Mouse (Mus musculus): ENCODE measurements around the gene Gxylt2. TPM values are rescaled to one million over a fixed set of nuclear protein-coding genes. Genes with fewer than 3 reads are reported as not detected.

Gxylt2 gene
- polyA plus RNA-seq, 1 experiment from 2014 or later = 1.4 TPM

DNA sequence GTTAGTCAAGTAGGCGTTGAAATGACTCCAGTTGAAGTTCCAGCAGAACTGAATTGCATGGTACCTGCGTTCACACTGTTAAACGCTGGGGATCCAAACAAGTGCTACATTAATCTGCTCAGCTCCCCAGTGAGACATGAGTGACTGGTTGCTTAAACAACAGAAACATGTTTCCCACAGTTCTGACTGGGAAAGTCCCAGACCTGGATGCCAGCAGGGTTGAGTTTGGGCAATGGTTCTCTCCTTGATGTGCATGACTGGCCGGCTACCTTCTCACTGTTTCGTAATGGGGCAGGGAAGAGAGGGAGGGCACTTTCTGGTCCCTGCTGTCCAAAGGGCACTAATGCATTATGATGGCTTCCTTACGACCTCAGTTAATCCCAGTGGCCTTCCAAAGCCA is 77.1 kb downstream of the Gxylt2 start:
- 82% methylated on average over 6 of the region's 6 CpGs for WGBS
- ATAC-seq (ENCODE audit: insufficient read depth, low FRiP score) = no peak

GRCm38 (mm10) chr6:100787726-100788125 is 83.2 kb downstream of the Gxylt2 start:
- Histone ChIP-seq H3K36me3 (ENCODE audit: control insufficient read depth, insufficient read depth, low read length) (no peaks in the 10 kb centered on the region), H3K9me3 (replicated peaks; ENCODE audit: control insufficient read depth, low read length) (no peaks in the 10 kb centered on the region), H3K9ac (ENCODE audit: low read length) (no peak overlapping the region), H3K4me1 (ENCODE audit: control insufficient read depth, insufficient read depth, low read length) (no peaks in the 10 kb centered on the region), H3K4me3 (replicated peaks; ENCODE audit: low read length) (no peak overlapping the region), H3K27ac (ENCODE audit: low read length) (no peak overlapping the region), H3K4me2 (ENCODE audit: low read depth, low read length) (no peak overlapping the region), H3K27me3 (ENCODE audit: control insufficient read depth, insufficient read depth, low read length) (no peaks in the 10 kb centered on the region)
- no peak for ATAC-seq (ENCODE audit: insufficient read depth, low FRiP score)
- WGBS = 92% methylated on average over 1 of the region's 1 CpGs

More for the DNA sequence above, 77.1 kb downstream of the Gxylt2 start:
- no peak overlapping the region for H3K4me3 ChIP-seq (replicated peaks; ENCODE audit: low read length)
- H3K4me2 ChIP-seq (ENCODE audit: low read depth, low read length) = no peak overlapping the region
- peaks cover 3% of the 10 kb centered on the region; the same call in 1 of the 2 replicates for H3K4me1 ChIP-seq (ENCODE audit: control insufficient read depth, insufficient read depth, low read length)
- H3K27me3 ChIP-seq (ENCODE audit: control insufficient read depth, insufficient read depth, low read length) = no peaks in the 10 kb centered on the region
- no peak overlapping the region for H3K9ac ChIP-seq (ENCODE audit: low read length)
- no peak overlapping the region for H3K27ac ChIP-seq (ENCODE audit: low read length)
- H3K9me3 ChIP-seq (replicated peaks; ENCODE audit: control insufficient read depth, low read length) = no peaks in the 10 kb centered on the region
- no peaks in the 10 kb centered on the region for H3K36me3 ChIP-seq (ENCODE audit: control insufficient read depth, insufficient read depth, low read length)

DNA sequence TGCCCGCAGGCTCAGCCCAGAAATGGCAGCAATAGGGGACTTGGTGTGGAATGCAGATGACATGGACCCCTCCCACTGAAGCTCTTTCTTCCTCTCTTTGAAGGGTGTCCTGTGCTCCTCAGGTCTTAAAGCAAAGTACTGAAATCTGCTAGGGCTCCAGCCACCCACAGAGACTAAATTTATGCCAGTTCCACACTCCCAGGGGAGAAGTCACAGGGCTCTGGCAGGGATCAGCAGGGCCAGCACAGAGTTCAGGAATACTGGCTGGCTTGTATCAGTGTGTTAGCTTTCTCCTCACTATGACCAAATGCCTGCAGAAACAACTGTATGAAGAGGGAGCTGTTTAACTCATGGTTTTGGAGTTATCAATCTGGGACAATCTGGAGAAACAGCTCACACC is 84.6 kb downstream of the Gxylt2 start:
- H3K4me1 ChIP-seq (ENCODE audit: control insufficient read depth, insufficient read depth, low read length) = no peaks in the 10 kb centered on the region
- no peak overlapping the region for H3K4me2 ChIP-seq (ENCODE audit: low read depth, low read length)
- ATAC-seq (ENCODE audit: insufficient read depth, low FRiP score) = no peak
- H3K36me3 ChIP-seq (ENCODE audit: control insufficient read depth, insufficient read depth, low read length) = no peaks in the 10 kb centered on the region
- WGBS = 86% methylated on average over 1 of the region's 1 CpGs
- no peak overlapping the region for H3K4me3 ChIP-seq (replicated peaks; ENCODE audit: low read length)
- no peaks in the 10 kb centered on the region for H3K9me3 ChIP-seq (replicated peaks; ENCODE audit: control insufficient read depth, low read length)
- no peak overlapping the region for H3K27ac ChIP-seq (ENCODE audit: low read length)
- H3K9ac ChIP-seq (ENCODE audit: low read length) = no peak overlapping the region
- H3K27me3 ChIP-seq (ENCODE audit: control insufficient read depth, insufficient read depth, low read length) = no peaks in the 10 kb centered on the region

- Histone ChIP-seq H3K36me3 (ENCODE audit: control insufficient read depth, insufficient read depth, low read length) (no peaks in the 10 kb centered on the region), H3K9ac (ENCODE audit: low read length) (no peak overlapping the region), H3K9me3 (replicated peaks; ENCODE audit: control insufficient read depth, low read length) (no peaks in the 10 kb centered on the region), H3K4me2 (ENCODE audit: low read depth, low read length) (no peak overlapping the region), H3K27me3 (ENCODE audit: control insufficient read depth, insufficient read depth, low read length) (no peaks in the 10 kb centered on the region), H3K27ac (ENCODE audit: low read length) (no peak overlapping the region), H3K4me3 (replicated peaks; ENCODE audit: low read length) (no peak overlapping the region), H3K4me1 (ENCODE audit: control insufficient read depth, insufficient read depth, low read length) (no peaks in the 10 kb centered on the region)
- ATAC-seq (ENCODE audit: insufficient read depth, low FRiP score) = no peak
- WGBS = 64% methylated on average over 3 of the region's 3 CpGs
Observed at GRCm38 (mm10) chr6:100792055-100792659, 87.6 kb downstream of the Gxylt2 start.

GRCm38 (mm10) chr6:100792973-100793769 is 88.6 kb downstream of the Gxylt2 start:
- Histone ChIP-seq H3K9ac (ENCODE audit: low read length) (no peak overlapping the region), H3K4me3 (replicated peaks; ENCODE audit: low read length) (no peak overlapping the region), H3K4me2 (ENCODE audit: low read depth, low read length) (no peak overlapping the region), H3K36me3 (ENCODE audit: control insufficient read depth, insufficient read depth, low read length) (no peaks in the 10 kb centered on the region), H3K27ac (ENCODE audit: low read length) (no peak overlapping the region), H3K4me1 (ENCODE audit: control insufficient read depth, insufficient read depth, low read length) (no peaks in the 10 kb centered on the region), H3K9me3 (replicated peaks; ENCODE audit: control insufficient read depth, low read length) (no peaks in the 10 kb centered on the region), H3K27me3 (ENCODE audit: control insufficient read depth, insufficient read depth, low read length) (no peaks in the 10 kb centered on the region)
- no peak for ATAC-seq (ENCODE audit: insufficient read depth, low FRiP score)
- WGBS = 58% methylated on average over 14 of the region's 14 CpGs

DNA sequence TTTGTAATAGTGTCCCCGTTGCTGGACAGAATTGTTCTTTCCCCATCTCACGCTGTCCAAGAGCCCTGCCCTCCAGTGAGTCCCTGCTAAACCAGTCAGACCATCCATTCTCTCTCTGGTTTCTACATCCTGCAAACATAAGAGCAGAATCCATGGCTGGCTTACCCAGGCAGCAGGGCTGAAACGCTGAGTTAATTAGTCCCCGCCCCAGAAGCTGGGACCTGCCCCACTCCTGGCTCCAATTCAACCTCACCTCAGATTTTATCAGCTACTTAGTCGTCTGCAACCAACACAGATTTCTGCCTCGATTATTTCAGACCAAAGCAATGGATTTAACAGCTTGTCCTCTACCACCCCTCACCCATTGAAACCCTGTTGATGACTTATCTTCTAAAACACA is 91.3 kb downstream of the Gxylt2 start:
- no peak overlapping the region for H3K27ac ChIP-seq (ENCODE audit: low read length)
- no peaks in the 10 kb centered on the region for H3K27me3 ChIP-seq (ENCODE audit: control insufficient read depth, insufficient read depth, low read length)
- no peaks in the 10 kb centered on the region for H3K36me3 ChIP-seq (ENCODE audit: control insufficient read depth, insufficient read depth, low read length)
- 41% methylated on average over 6 of the region's 6 CpGs for WGBS
- H3K9me3 ChIP-seq (replicated peaks; ENCODE audit: control insufficient read depth, low read length) = no peaks in the 10 kb centered on the region
- no peak overlapping the region for H3K4me2 ChIP-seq (ENCODE audit: low read depth, low read length)
- ATAC-seq (ENCODE audit: insufficient read depth, low FRiP score) = no peak
- peaks cover 5% of the 10 kb centered on the region; the same call in 1 of the 2 replicates for H3K4me1 ChIP-seq (ENCODE audit: control insufficient read depth, insufficient read depth, low read length)
- no peak overlapping the region for H3K9ac ChIP-seq (ENCODE audit: low read length)
- H3K4me3 ChIP-seq (replicated peaks; ENCODE audit: low read length) = no peak overlapping the region

GRCm38 (mm10) chr6:100799290-100799689 is 94.8 kb downstream of the Gxylt2 start:
- 86% methylated on average over 6 of the region's 6 CpGs for WGBS

GRCm38 (mm10) chr6:100799766-100800165 is 95.2 kb downstream of the Gxylt2 start:
- H3K9ac ChIP-seq (ENCODE audit: low read length) = no peak overlapping the region
- WGBS = 92% methylated on average over 4 of the region's 4 CpGs
- ATAC-seq (ENCODE audit: insufficient read depth, low FRiP score) = no peak
- no peak overlapping the region for H3K27ac ChIP-seq (ENCODE audit: low read length)
- H3K27me3 ChIP-seq (ENCODE audit: control insufficient read depth, insufficient read depth, low read length) = no peaks in the 10 kb centered on the region
- no peak overlapping the region for H3K4me2 ChIP-seq (ENCODE audit: low read depth, low read length)
- H3K36me3 ChIP-seq (ENCODE audit: control insufficient read depth, insufficient read depth, low read length) = no peaks in the 10 kb centered on the region
- H3K4me1 ChIP-seq (ENCODE audit: control insufficient read depth, insufficient read depth, low read length) = peaks cover 8% of the 10 kb centered on the region; the same call in 1 of the 2 replicates
- H3K4me3 ChIP-seq (replicated peaks; ENCODE audit: low read length) = no peak overlapping the region
- no peaks in the 10 kb centered on the region for H3K9me3 ChIP-seq (replicated peaks; ENCODE audit: control insufficient read depth, low read length)

More at GRCm38 (mm10) chr6:100799290-100799689, 94.8 kb downstream of the Gxylt2 start:
- Histone ChIP-seq H3K9ac (ENCODE audit: low read length) (no peak overlapping the region), H3K27me3 (ENCODE audit: control insufficient read depth, insufficient read depth, low read length) (no peaks in the 10 kb centered on the region), H3K9me3 (replicated peaks; ENCODE audit: control insufficient read depth, low read length) (no peaks in the 10 kb centered on the region), H3K4me3 (replicated peaks; ENCODE audit: low read length) (no peak overlapping the region), H3K36me3 (ENCODE audit: control insufficient read depth, insufficient read depth, low read length) (no peaks in the 10 kb centered on the region), H3K4me2 (ENCODE audit: low read depth, low read length) (no peak overlapping the region), H3K4me1 (ENCODE audit: control insufficient read depth, insufficient read depth, low read length) (peaks cover 8% of the 10 kb centered on the region; the same call in 1 of the 2 replicates), H3K27ac (ENCODE audit: low read length) (no peak overlapping the region)
- ATAC-seq (ENCODE audit: insufficient read depth, low FRiP score) = no peak

DNA sequence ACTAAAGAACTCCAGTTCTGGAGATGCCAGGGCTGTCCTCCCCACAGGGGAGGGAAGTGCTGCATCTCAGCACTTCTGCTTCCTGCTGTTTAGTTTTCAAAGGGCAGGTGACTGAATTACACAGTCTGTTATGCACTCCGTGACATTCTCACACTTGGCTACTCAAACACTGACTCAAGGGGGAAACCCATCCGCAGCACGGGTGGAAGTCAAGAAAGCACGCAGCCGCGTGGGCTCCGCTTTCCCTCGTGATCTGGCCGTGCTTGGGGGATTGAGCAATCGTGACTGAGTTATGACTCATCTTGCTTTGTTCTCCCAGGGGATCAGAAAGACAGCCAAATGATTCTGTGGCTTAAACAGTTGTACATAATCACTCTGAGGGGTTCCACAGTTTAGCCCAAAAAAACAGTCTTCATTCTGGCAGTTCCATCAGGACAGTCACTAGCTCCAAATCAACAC is 96.0 kb downstream of the Gxylt2 start:
- no peak overlapping the region for H3K4me2 ChIP-seq (ENCODE audit: low read depth, low read length)
- H3K4me3 ChIP-seq (replicated peaks; ENCODE audit: low read length) = no peak overlapping the region
- no peak overlapping the region for H3K9ac ChIP-seq (ENCODE audit: low read length)
- no peaks in the 10 kb centered on the region for H3K36me3 ChIP-seq (ENCODE audit: control insufficient read depth, insufficient read depth, low read length)
- peak; percentile 41; the same call in 1 of the 2 replicates for ATAC-seq (ENCODE audit: insufficient read depth, low FRiP score)
- peaks cover 8% of the 10 kb centered on the region; the same call in 1 of the 2 replicates for H3K4me1 ChIP-seq (ENCODE audit: control insufficient read depth, insufficient read depth, low read length)
- no peaks in the 10 kb centered on the region for H3K27me3 ChIP-seq (ENCODE audit: control insufficient read depth, insufficient read depth, low read length)
- no peaks in the 10 kb centered on the region for H3K9me3 ChIP-seq (replicated peaks; ENCODE audit: control insufficient read depth, low read length)
- H3K27ac ChIP-seq (ENCODE audit: low read length) = no peak overlapping the region
- 24% methylated on average over 10 of the region's 10 CpGs for WGBS

Data from stomach, embryonic 16.5 days (tissue).